Mouse (Mus musculus) urinary bladder, adult 2 months (tissue): Measurements from ENCODE around the gene Myo19. TPM values are rescaled to one million over a fixed set of nuclear protein-coding genes. Genes with fewer than 3 reads are reported as not detected.
A peak's percentile ranks its signal among the peaks of the same experiment; 100 is the strongest.
"Not testable (repeated sequence)": the region's sequence is repeated elsewhere in the genome, so short reads cannot be mapped to it uniquely, and the experiment has no call there.

ENCODE experiments used
- DNase-seq: peaks from one replicate; pipeline ENCODE4 v3.0.0; 2022; ENCODE audit warnings: low spot score
- polyA plus RNA-seq: library from polyadenylated mRNA; depleted of rRNA; stranded (reverse); fragments of >200 nt; gene quantifications from 2 replicates; pipeline ENCODE4 v1.2.3, GENCODE M21; 2012; rRNA removed

Gene Myo19
- 14.5 and 17.4 TPM in 2 replicates for polyA plus RNA-seq

- peak; percentile 78 for DNase-seq
Observed at GRCm38 (mm10) chr11:84879772-84880464, at the start of gene Myo19, which contains the start of gene Pigw. Gene Myo19 (plus strand): TSS chr11:84880148. Gene Pigw (minus strand): TSS chr11:84880285.

- no peak for DNase-seq
Observed at GRCm38 (mm10) chr11:84839330-84839729, 40.6 kb upstream of the Myo19 start.

- no peak for DNase-seq
Observed at GRCm38 (mm10) chr11:84846741-84847474, 33.0 kb upstream of the Myo19 start.

- DNase-seq = no peak
Observed at GRCm38 (mm10) chr11:84847475-84848090, 32.4 kb upstream of the Myo19 start.

- no peak for DNase-seq
Observed at GRCm38 (mm10) chr11:84855285-84855684, 24.7 kb upstream of the Myo19 start.

GRCm38 (mm10) chr11:84865268-84865667 is 14.7 kb upstream of the Myo19 start:
- DNase-seq = no peak

GRCm38 (mm10) chr11:84867586-84867985 is 12.4 kb upstream of the Myo19 start:
- DNase-seq = no peak

- no peak for DNase-seq
Observed at GRCm38 (mm10) chr11:84868786-84869259, 11.1 kb upstream of the Myo19 start.

- DNase-seq = peak; percentile 87
Observed at GRCm38 (mm10) chr11:84869537-84870232, 10.3 kb upstream of the Myo19 start.

GRCm38 (mm10) chr11:84870337-84871043 is 9.5 kb upstream of the Myo19 start, which contains the start of gene Ggnbp2:
Gene Ggnbp2 (minus strand): TSS chr11:84870817.
- peak; percentile 95 for DNase-seq

- DNase-seq = no peak
Observed at GRCm38 (mm10) chr11:84871046-84871445, 8.9 kb upstream of the Myo19 start.

- no peak for DNase-seq
Observed at GRCm38 (mm10) chr11:84871548-84872069, 8.3 kb upstream of the Myo19 start.

- DNase-seq = no peak
Observed at GRCm38 (mm10) chr11:84873042-84873833, 6.7 kb upstream of the Myo19 start.

- DNase-seq = not testable (repeated sequence)
Observed at GRCm38 (mm10) chr11:84876020-84876419, 3.9 kb upstream of the Myo19 start.

GRCm38 (mm10) chr11:84879007-84879771 is 759 bp upstream of the Myo19 start:
- no peak for DNase-seq

GRCm38 (mm10) chr11:84880465-84880961 is 565 bp downstream of the Myo19 start:
- DNase-seq = peak; percentile 50

GRCm38 (mm10) chr11:84880971-84881370 is 1.0 kb downstream of the Myo19 start:
- DNase-seq = no peak

- peak; percentile 18 for DNase-seq
Observed at GRCm38 (mm10) chr11:84882346-84882745, 2.4 kb downstream of the Myo19 start.

GRCm38 (mm10) chr11:84885238-84885637 is 5.3 kb downstream of the Myo19 start:
- DNase-seq = peak; percentile 17
